Mouse (Mus musculus): ENCODE results near the gene Phf11c.

GRCm38 (mm10) chr14:59440558-59441471 is 45.6 kb upstream of the Phf11c start, which contains the start of the genes Setdb2 and Cab39l:
- TF ChIP-seq CTCF (IDR thresholded peaks at IDR 0.05 in 2 of 3, conservative IDR thresholded peaks at IDR 0.05 in 1 of 3; ENCODE audit: control insufficient read depth in 1 of 3, insufficient read depth in 1 of 3, low read depth in 2 of 3, low read length in 3 of 3, poor library complexity in 1 of 3, severe bottlenecking in 1 of 3), result no peak
- TF ChIP-seq RCOR1 (IDR thresholded peaks at IDR 0.05; ENCODE audit: low read depth, low read length), result no peak
